Mouse (Mus musculus): Measurements from ENCODE around the gene Hdac4. TPM values are rescaled to one million over a fixed set of nuclear protein-coding genes. Genes with fewer than 3 reads are reported as not detected.

Hdac4 gene
- polyA plus RNA-seq, 1 experiment from 2014 or later = 16.3 TPM

DNA sequence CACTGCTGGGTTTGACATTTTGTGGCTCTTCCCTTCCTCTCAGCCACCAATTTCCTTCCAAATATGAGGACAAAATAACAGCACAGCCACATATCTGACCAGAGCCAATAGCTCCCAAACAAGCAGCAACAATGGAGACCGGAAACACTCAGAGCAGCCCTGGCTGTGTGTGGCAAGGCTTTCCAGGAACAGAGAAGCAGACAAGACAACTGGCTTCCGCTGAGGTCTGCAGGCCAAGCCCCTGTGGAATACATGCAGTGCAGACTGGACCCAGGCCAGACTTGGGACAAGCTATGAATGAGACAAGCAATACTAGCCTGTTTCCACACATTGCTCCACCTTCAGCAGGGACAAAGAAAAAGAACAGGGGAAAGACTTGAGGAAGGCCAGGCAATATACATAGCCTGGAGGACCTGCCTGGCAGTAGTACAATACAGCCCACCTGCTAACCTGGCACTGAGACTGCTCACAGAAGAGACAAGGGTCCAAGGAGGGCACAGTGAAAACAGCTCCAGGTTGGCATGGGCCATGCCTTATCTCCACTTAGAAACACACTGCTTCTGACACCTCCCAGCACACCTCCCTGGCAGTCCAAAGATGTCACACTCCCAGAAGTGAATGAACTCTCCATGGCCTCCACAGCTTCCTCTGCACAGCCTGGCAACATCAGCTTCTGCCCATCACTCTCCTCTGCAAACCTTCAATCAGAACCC, 58.2 kb downstream of the Hdac4 start:
- TF ChIP-seq EP300 (IDR thresholded peaks at IDR 0.05) = peak; percentile 46; the same call in 1 of the 2 replicates
- no peak for TF ChIP-seq CTCF (IDR thresholded peaks at IDR 0.05)
- Histone ChIP-seq H3K27me3 (replicated peaks; ENCODE audit: insufficient read depth, low read length) (no peaks in the 10 kb centered on the region), H3K9me3 (ENCODE audit: low read length) (no peaks in the 10 kb centered on the region), H3K36me3 (ENCODE audit: insufficient read depth, low read length) (no peaks in the 10 kb centered on the region), H3K4me3 (ENCODE audit: low read depth, low read length) (no peak overlapping the region), H3K4me1 (ENCODE audit: insufficient read depth, low read depth, low read length) (peaks cover 18% of the 10 kb centered on the region; the same call in 1 of the 2 replicates), H3K4me2 (replicated peaks; ENCODE audit: low read depth, low read length) (no peak overlapping the region), H3K27ac (ENCODE audit: low read length) (peak overlapping the region; percentile 32), H3K9ac (replicated peaks; ENCODE audit: low read depth) (no peak overlapping the region)
- peak; percentile 79 for DNase-seq (ENCODE audit: low spot score)
- peak; percentile 85 for ATAC-seq
- 44% methylated on average over 2 of the region's 2 CpGs for WGBS

DNA sequence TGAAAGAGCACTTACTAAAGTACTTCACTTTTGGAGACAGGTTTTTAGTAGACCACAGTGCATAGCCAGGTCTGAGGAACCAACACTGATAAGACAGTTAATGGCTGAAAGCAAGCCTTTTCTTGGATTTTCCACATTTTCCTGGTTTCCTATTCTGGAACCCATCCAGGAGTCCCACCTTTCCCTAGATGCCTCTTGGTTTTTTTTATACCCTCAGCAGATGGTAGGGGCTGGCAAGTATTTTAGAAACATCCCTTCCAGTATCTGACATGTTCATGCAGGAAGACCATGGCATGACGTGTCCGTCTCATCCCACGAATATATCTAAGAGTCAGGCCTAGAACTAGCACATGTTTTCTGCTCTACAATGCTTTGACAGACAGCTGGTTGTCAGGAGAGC, 59.1 kb downstream of the Hdac4 start:
- Histone ChIP-seq H3K27ac (ENCODE audit: low read length) (no peak overlapping the region), H3K9me3 (ENCODE audit: low read length) (no peaks in the 10 kb centered on the region), H3K27me3 (replicated peaks; ENCODE audit: insufficient read depth, low read length) (no peaks in the 10 kb centered on the region), H3K4me3 (ENCODE audit: low read depth, low read length) (no peak overlapping the region), H3K4me2 (replicated peaks; ENCODE audit: low read depth, low read length) (no peak overlapping the region), H3K4me1 (ENCODE audit: insufficient read depth, low read depth, low read length) (peaks cover 26% of the 10 kb centered on the region; the same call in 1 of the 2 replicates), H3K9ac (replicated peaks; ENCODE audit: low read depth) (no peak overlapping the region), H3K36me3 (ENCODE audit: insufficient read depth, low read length) (no peaks in the 10 kb centered on the region)
- ATAC-seq (no peak), DNase-seq (ENCODE audit: low spot score) (no peak)
- TF ChIP-seq CTCF (IDR thresholded peaks at IDR 0.05) (no peak), EP300 (IDR thresholded peaks at IDR 0.05) (no peak)
- WGBS = 96% methylated on average over 3 of the region's 3 CpGs

DNA sequence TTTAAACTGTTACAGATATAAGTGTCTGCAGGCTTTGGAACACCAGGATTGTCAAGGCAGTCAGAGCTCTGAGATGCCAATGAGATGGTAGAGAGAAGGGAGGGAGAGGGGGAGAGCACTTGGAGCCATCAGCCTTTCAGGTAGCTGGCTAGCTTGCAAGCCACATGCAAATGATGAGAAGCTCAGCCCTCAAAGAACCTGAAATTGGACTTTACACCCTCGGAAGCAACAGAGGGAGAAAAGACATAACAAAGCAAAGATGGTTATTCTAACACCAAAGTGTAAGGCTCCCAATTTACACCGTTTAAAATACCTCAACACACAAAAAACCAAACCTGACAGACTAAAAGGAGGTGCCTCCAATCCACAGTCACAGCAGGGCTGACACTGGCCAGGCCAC, 63.3 kb downstream of the Hdac4 start:
- DNase-seq (ENCODE audit: low spot score) (no peak), ATAC-seq (no peak)
- H3K36me3 ChIP-seq (ENCODE audit: insufficient read depth, low read length) = no peaks in the 10 kb centered on the region
- H3K4me2 ChIP-seq (replicated peaks; ENCODE audit: low read depth, low read length) = no peak overlapping the region
- 39% methylated on average over 2 of the region's 2 CpGs for WGBS
- no peaks in the 10 kb centered on the region for H3K27me3 ChIP-seq (replicated peaks; ENCODE audit: insufficient read depth, low read length)
- TF ChIP-seq CTCF (IDR thresholded peaks at IDR 0.05) (no peak), EP300 (IDR thresholded peaks at IDR 0.05) (no peak)
- H3K4me1 ChIP-seq (ENCODE audit: insufficient read depth, low read depth, low read length) = peaks cover 31% of the 10 kb centered on the region; the same call in 1 of the 2 replicates
- no peak overlapping the region for H3K4me3 ChIP-seq (ENCODE audit: low read depth, low read length)
- H3K9me3 ChIP-seq (ENCODE audit: low read length) = no peaks in the 10 kb centered on the region
- H3K9ac ChIP-seq (replicated peaks; ENCODE audit: low read depth) = no peak overlapping the region
- H3K27ac ChIP-seq (ENCODE audit: low read length) = no peak overlapping the region

DNA sequence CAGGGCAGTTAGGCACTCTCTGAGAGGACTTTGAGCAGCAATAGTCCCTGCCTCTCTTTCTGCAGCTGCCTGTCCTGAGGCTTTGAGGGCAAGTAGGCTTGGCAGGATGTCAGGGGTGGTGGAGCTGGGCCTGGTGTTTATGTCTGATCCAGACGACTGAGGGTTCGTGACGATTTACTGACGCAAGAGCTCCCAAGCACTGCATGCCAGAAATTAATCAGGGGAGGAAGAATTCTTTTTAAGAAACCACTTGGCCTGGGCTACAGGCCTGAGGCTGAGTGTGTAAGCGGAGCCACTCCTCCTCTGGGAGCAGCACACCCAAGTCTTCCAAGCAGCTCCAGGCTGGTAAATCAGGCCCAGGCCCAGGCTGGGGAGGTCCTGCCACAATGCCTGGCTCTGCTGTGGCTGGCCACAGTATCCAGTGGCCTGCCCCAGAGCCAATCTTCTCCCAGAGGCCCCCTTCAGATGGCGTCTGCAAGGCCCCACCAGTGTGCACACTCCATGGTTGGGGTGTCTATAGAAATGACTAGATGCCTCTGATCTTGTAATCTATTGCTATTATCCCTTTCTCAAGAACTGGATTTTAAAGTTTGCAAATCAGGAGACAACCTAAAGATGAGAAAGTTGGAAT, 64.9 kb downstream of the Hdac4 start:
- 21% methylated on average over 6 of the region's 6 CpGs for WGBS
- Histone ChIP-seq H3K9ac (replicated peaks; ENCODE audit: low read depth) (no peak overlapping the region), H3K27ac (ENCODE audit: low read length) (peak overlapping the region; percentile 38), H3K36me3 (ENCODE audit: insufficient read depth, low read length) (no peaks in the 10 kb centered on the region), H3K9me3 (ENCODE audit: low read length) (no peaks in the 10 kb centered on the region), H3K4me1 (ENCODE audit: insufficient read depth, low read depth, low read length) (peaks cover 20% of the 10 kb centered on the region; the same call in 1 of the 2 replicates), H3K27me3 (replicated peaks; ENCODE audit: insufficient read depth, low read length) (no peaks in the 10 kb centered on the region), H3K4me3 (ENCODE audit: low read depth, low read length) (no peak overlapping the region), H3K4me2 (replicated peaks; ENCODE audit: low read depth, low read length) (0 out of 2 replicates have a peak overlapping the region, but pooled peaks have one; percentile 4)
- ATAC-seq (peak; percentile 94), DNase-seq (ENCODE audit: low spot score) (peak; percentile 96)
- TF ChIP-seq CTCF (IDR thresholded peaks at IDR 0.05) (no peak), EP300 (IDR thresholded peaks at IDR 0.05) (peak; percentile 92)

DNA sequence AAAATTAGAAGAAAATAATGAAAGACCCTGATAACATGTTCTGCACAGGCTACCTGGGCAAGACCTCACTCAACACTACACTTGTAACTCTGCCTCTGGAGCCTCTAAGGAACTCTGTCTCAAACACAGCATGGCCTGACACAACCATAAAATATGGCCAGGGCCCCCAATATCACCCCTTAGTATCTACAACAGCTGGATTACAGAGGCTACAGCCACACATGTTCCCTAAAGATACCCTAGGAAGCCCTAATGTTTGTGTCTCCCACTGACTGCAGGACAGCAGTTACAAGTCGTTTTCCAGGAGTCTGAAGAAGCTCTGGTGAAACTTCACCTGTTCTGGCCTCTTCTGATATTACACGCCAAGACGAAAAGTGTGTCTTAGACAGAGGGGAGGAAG, 65.7 kb downstream of the Hdac4 start:
- Histone ChIP-seq H3K27me3 (replicated peaks; ENCODE audit: insufficient read depth, low read length) (no peaks in the 10 kb centered on the region), H3K4me1 (ENCODE audit: insufficient read depth, low read depth, low read length) (peaks cover 20% of the 10 kb centered on the region; the same call in 1 of the 2 replicates), H3K9ac (replicated peaks; ENCODE audit: low read depth) (no peak overlapping the region), H3K27ac (ENCODE audit: low read length) (peak overlapping the region; percentile 8; the same call in 1 of the 2 replicates), H3K4me3 (ENCODE audit: low read depth, low read length) (no peak overlapping the region), H3K36me3 (ENCODE audit: insufficient read depth, low read length) (no peaks in the 10 kb centered on the region), H3K4me2 (replicated peaks; ENCODE audit: low read depth, low read length) (no peak overlapping the region), H3K9me3 (ENCODE audit: low read length) (no peaks in the 10 kb centered on the region)
- DNase-seq (ENCODE audit: low spot score) (no peak), ATAC-seq (no peak)
- no peak for TF ChIP-seq EP300 (IDR thresholded peaks at IDR 0.05)
- no peak for TF ChIP-seq CTCF (IDR thresholded peaks at IDR 0.05)
- WGBS = 81% methylated on average over 3 of the region's 3 CpGs

DNA sequence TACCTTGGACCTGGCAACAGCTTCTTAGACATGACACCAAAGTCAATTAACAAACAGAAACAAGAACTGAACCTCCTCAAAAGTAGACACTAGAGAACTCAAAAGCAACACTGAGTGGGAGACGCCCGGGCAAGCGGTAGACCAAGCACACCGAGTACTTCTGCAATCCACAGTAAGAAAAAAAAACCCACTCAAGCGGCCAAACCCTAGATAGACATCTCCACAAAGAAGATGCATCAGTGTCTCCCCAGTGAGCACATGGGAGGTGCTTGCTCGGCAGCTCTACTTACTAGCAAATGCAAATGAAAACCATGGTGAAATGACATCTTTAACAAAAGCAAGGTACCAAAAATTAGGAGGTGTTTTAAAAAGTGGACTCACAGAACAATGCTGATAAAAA, 67.7 kb downstream of the Hdac4 start:
- H3K4me3 ChIP-seq (ENCODE audit: low read depth, low read length) = no peak overlapping the region
- no peak overlapping the region for H3K4me2 ChIP-seq (replicated peaks; ENCODE audit: low read depth, low read length)
- DNase-seq (ENCODE audit: low spot score) (no peak), ATAC-seq (no peak)
- no peaks in the 10 kb centered on the region for H3K9me3 ChIP-seq (ENCODE audit: low read length)
- 74% methylated on average over 6 of the region's 6 CpGs for whole genome bisulfite sequencing
- TF ChIP-seq CTCF (IDR thresholded peaks at IDR 0.05) (no peak), EP300 (IDR thresholded peaks at IDR 0.05) (no peak)
- H3K36me3 ChIP-seq (ENCODE audit: insufficient read depth, low read length) = no peaks in the 10 kb centered on the region
- H3K9ac ChIP-seq (replicated peaks; ENCODE audit: low read depth) = no peak overlapping the region
- no peak overlapping the region for H3K27ac ChIP-seq (ENCODE audit: low read length)
- no peaks in the 10 kb centered on the region for H3K27me3 ChIP-seq (replicated peaks; ENCODE audit: insufficient read depth, low read length)
- H3K4me1 ChIP-seq (ENCODE audit: insufficient read depth, low read depth, low read length) = peaks cover 20% of the 10 kb centered on the region; the same call in 1 of the 2 replicates
